Mouse (Mus musculus) heart, embryonic 16.5 days (tissue): ENCODE measurements around the gene Phlpp1. TPM values are rescaled to one million over a fixed set of nuclear protein-coding genes. Genes with fewer than 3 reads are reported as not detected.

Experiments used
- ATAC-seq: fragments of 200-750 bp; cut with Nextera tagmentation; replicated peaks from 2 replicates; pipeline ENCODE4 v1.8.0; 2017; ENCODE audit warnings: moderate number of reproducible peaks; ENCODE audit not compliant: insufficient read depth, low FRiP score; ENCODE audit errors: extremely low read depth
- H3K27ac ChIP-seq: fragments of 300-500 bp; sonication (generic); 2 replicates; pipeline ENCODE4 v1.5.1; 2014; ENCODE audit warnings: mild to moderate bottlenecking, low read length, control low read depth, moderate library complexity
- H3K27me3 ChIP-seq: fragments of 300-500 bp; sonication (generic); 2 replicates; pipeline ENCODE4 v1.6.1; 2014; ENCODE audit warnings: low read length, mixed read lengths; ENCODE audit not compliant: control insufficient read depth, insufficient read depth
- H3K36me3 ChIP-seq: fragments of 300-500 bp; sonication (generic); 2 replicates; pipeline ENCODE4 v1.6.1; 2014; ENCODE audit not compliant: control insufficient read depth, insufficient read depth
- H3K4me1 ChIP-seq: fragments of 300-500 bp; sonication (generic); 2 replicates; pipeline ENCODE4 v1.6.1; 2014; ENCODE audit warnings: low read length, mixed read lengths; ENCODE audit not compliant: control insufficient read depth, insufficient read depth
- H3K4me2 ChIP-seq: fragments of 300-500 bp; sonication (generic); 2 replicates; pipeline ENCODE4 v1.6.1; 2014; ENCODE audit warnings: low read depth, mild to moderate bottlenecking, control low read depth, low read length
- H3K4me3 ChIP-seq: fragments of 300-500 bp; sonication (generic); 2 replicates; pipeline ENCODE4 v1.5.1; 2014; ENCODE audit warnings: mild to moderate bottlenecking, control low read depth, low read length
- H3K9ac ChIP-seq: fragments of 300-500 bp; sonication (generic); 2 replicates; pipeline ENCODE4 v1.6.1; 2014; ENCODE audit warnings: low read length, control low read depth
- H3K9me3 ChIP-seq: fragments of 300-500 bp; sonication (generic); replicated peaks from 2 replicates; pipeline ENCODE4 v1.6.1; 2016; ENCODE audit warnings: low read length; ENCODE audit not compliant: control insufficient read depth
- WGBS: fragments of 180-500 bp; shearing (Covaris S2); extraction: QIAGEN DNeasy Blood & Tissue Kit; methylation state at CpG from one replicate; pipeline ENCODE4 v1.1.7; 2014; 5-methylcytosine and 5-hydroxymethylcytosine counted together
- polyA plus RNA-seq: library from polyadenylated mRNA; unstranded; fragments of >200 nt; fragmentation: Nextera tagmentation; extraction: Ambion mirVana; gene quantifications from 2 replicates; pipeline ENCODE4 v1.2.1, GENCODE M21; 2015

Gene Phlpp1
- polyA plus RNA-seq, result 4.4 and 4.7 TPM in 2 replicates

GRCm38 (mm10) chr1:106171241-106172220 lies at the start of gene Phlpp1:
Gene Phlpp1 (plus strand): TSS chr1:106171752.
- WGBS, result under 1% methylated on average over 109 of the region's 113 CpGs
- H3K27ac ChIP-seq, result peak within 1 kb of the TSS; percentile 92
- peaks cover 9% of the 10 kb centered on the region; the same call in 1 of the 2 replicates for H3K4me1 ChIP-seq
- peak within 1 kb of the TSS; percentile 94 for H3K4me3 ChIP-seq
- no peaks in the 10 kb centered on the region for H3K36me3 ChIP-seq
- no peaks in the 10 kb centered on the region for H3K27me3 ChIP-seq
- no peaks in the 10 kb centered on the region for H3K9me3 ChIP-seq
- H3K4me2 ChIP-seq, result peak within 1 kb of the TSS; percentile 67
- peak; percentile 97 for ATAC-seq
- peak within 1 kb of the TSS; percentile 97 for H3K9ac ChIP-seq

- Histone ChIP-seq H3K4me1 (peaks cover 4% of the 10 kb centered on the region), H3K27me3 (no peaks in the 10 kb centered on the region), H3K4me3 (no peak overlapping the region), H3K27ac (no peak overlapping the region), H3K36me3 (no peaks in the 10 kb centered on the region), H3K9ac (no peak overlapping the region), H3K4me2 (no peak overlapping the region), H3K9me3 (no peaks in the 10 kb centered on the region)
- 84% methylated on average over 3 of the region's 3 CpGs for WGBS
- no peak for ATAC-seq
Observed at GRCm38 (mm10) chr1:106126601-106127000, 45.0 kb upstream of the Phlpp1 start.

GRCm38 (mm10) chr1:106131697-106132349 lies 39.7 kb upstream of the Phlpp1 start:
- no peak for ATAC-seq
- Histone ChIP-seq H3K36me3 (no peaks in the 10 kb centered on the region), H3K4me1 (peaks cover 4% of the 10 kb centered on the region), H3K27me3 (no peaks in the 10 kb centered on the region), H3K9me3 (no peaks in the 10 kb centered on the region), H3K4me2 (no peak overlapping the region), H3K27ac (no peak overlapping the region), H3K9ac (no peak overlapping the region), H3K4me3 (no peak overlapping the region)
- 55% methylated on average over 4 of the region's 4 CpGs for WGBS

- no peaks in the 10 kb centered on the region for H3K27me3 ChIP-seq
- no peak overlapping the region for H3K4me2 ChIP-seq
- H3K4me3 ChIP-seq, result no peak overlapping the region
- WGBS, result 58% methylated on average over 4 of the region's 4 CpGs
- ATAC-seq, result no peak
- H3K9ac ChIP-seq, result no peak overlapping the region
- H3K27ac ChIP-seq, result no peak overlapping the region
- H3K9me3 ChIP-seq, result no peaks in the 10 kb centered on the region
- H3K4me1 ChIP-seq, result peaks cover 4% of the 10 kb centered on the region
- H3K36me3 ChIP-seq, result no peaks in the 10 kb centered on the region
Observed at GRCm38 (mm10) chr1:106132350-106132700, 39.2 kb upstream of the Phlpp1 start.

- Histone ChIP-seq H3K4me2 (no peak overlapping the region), H3K9me3 (no peaks in the 10 kb centered on the region), H3K4me3 (no peak overlapping the region), H3K4me1 (no peaks in the 10 kb centered on the region), H3K27me3 (no peaks in the 10 kb centered on the region), H3K27ac (no peak overlapping the region), H3K36me3 (no peaks in the 10 kb centered on the region), H3K9ac (no peak overlapping the region)
- WGBS, result 83% methylated on average over 2 of the region's 2 CpGs
- no peak for ATAC-seq
Observed at GRCm38 (mm10) chr1:106138691-106139090, 32.9 kb upstream of the Phlpp1 start.

GRCm38 (mm10) chr1:106139137-106139536 lies 32.4 kb upstream of the Phlpp1 start:
- Histone ChIP-seq H3K9me3 (no peaks in the 10 kb centered on the region), H3K4me2 (no peak overlapping the region), H3K27ac (no peak overlapping the region), H3K4me1 (no peaks in the 10 kb centered on the region), H3K4me3 (no peak overlapping the region), H3K36me3 (no peaks in the 10 kb centered on the region), H3K27me3 (no peaks in the 10 kb centered on the region), H3K9ac (no peak overlapping the region)
- 56% methylated on average over 1 of the region's 1 CpGs for WGBS
- no peak for ATAC-seq

GRCm38 (mm10) chr1:106142010-106142409 lies 29.5 kb upstream of the Phlpp1 start:
- Histone ChIP-seq H3K27ac (no peak overlapping the region), H3K27me3 (no peaks in the 10 kb centered on the region), H3K4me1 (no peaks in the 10 kb centered on the region), H3K9ac (no peak overlapping the region), H3K9me3 (no peaks in the 10 kb centered on the region), H3K4me3 (no peak overlapping the region), H3K36me3 (no peaks in the 10 kb centered on the region), H3K4me2 (no peak overlapping the region)
- ATAC-seq, result no peak
- 73% methylated on average over 1 of the region's 1 CpGs for WGBS

GRCm38 (mm10) chr1:106144534-106144933 lies 27.0 kb upstream of the Phlpp1 start:
- Histone ChIP-seq H3K27me3 (no peaks in the 10 kb centered on the region), H3K4me3 (no peak overlapping the region), H3K4me2 (no peak overlapping the region), H3K9me3 (no peaks in the 10 kb centered on the region), H3K27ac (no peak overlapping the region), H3K9ac (no peak overlapping the region), H3K4me1 (0 out of 2 replicates have a peak, but pooled peaks cover 5% of the 10 kb centered on the region), H3K36me3 (no peaks in the 10 kb centered on the region)
- WGBS, result 77% methylated on average over 2 of the region's 2 CpGs
- no peak for ATAC-seq

GRCm38 (mm10) chr1:106145055-106145454 lies 26.5 kb upstream of the Phlpp1 start:
- Histone ChIP-seq H3K9me3 (no peaks in the 10 kb centered on the region), H3K4me3 (no peak overlapping the region), H3K4me1 (0 out of 2 replicates have a peak, but pooled peaks cover 5% of the 10 kb centered on the region), H3K9ac (no peak overlapping the region), H3K36me3 (no peaks in the 10 kb centered on the region), H3K27ac (no peak overlapping the region), H3K4me2 (no peak overlapping the region), H3K27me3 (no peaks in the 10 kb centered on the region)
- no peak for ATAC-seq
- WGBS, result 45% methylated on average over 1 of the region's 1 CpGs
